Mouse (Mus musculus) right cerebral cortex, postnatal 14 days (tissue): ENCODE measurements around the gene Ltbp4.
A peak's percentile ranks its signal among the peaks of the same experiment; 100 is the strongest.

Experiments used
- DNase-seq: peaks from one replicate; pipeline ENCODE4 v3.0.0; 2022

Ltbp4 gene

GRCm38 (mm10) chr7:27326101-27326880 lies 11.2 kb downstream of the Ltbp4 start:
- DNase-seq = no peak

- no peak for DNase-seq
Observed at GRCm38 (mm10) chr7:27325697-27326096, 11.8 kb downstream of the Ltbp4 start.

GRCm38 (mm10) chr7:27324928-27325327 lies 12.6 kb downstream of the Ltbp4 start:
- DNase-seq = no peak

- no peak for DNase-seq
Observed at GRCm38 (mm10) chr7:27324161-27324560, 13.3 kb downstream of the Ltbp4 start.

- DNase-seq = no peak
Observed at GRCm38 (mm10) chr7:27323001-27323400, 14.5 kb downstream of the Ltbp4 start.

- DNase-seq = no peak
Observed at GRCm38 (mm10) chr7:27322291-27322690, 15.2 kb downstream of the Ltbp4 start.

- no peak for DNase-seq
Observed at GRCm38 (mm10) chr7:27319411-27319810, 18.1 kb downstream of the Ltbp4 start.

GRCm38 (mm10) chr7:27315958-27316357 lies 21.5 kb downstream of the Ltbp4 start:
- DNase-seq = no peak

- no peak for DNase-seq
Observed at GRCm38 (mm10) chr7:27314393-27314792, 23.1 kb downstream of the Ltbp4 start.

GRCm38 (mm10) chr7:27311651-27312284 lies 25.7 kb downstream of the Ltbp4 start:
- no peak for DNase-seq

GRCm38 (mm10) chr7:27310996-27311535 lies 26.4 kb downstream of the Ltbp4 start:
- no peak for DNase-seq

GRCm38 (mm10) chr7:27310306-27310705 lies 27.2 kb downstream of the Ltbp4 start:
- DNase-seq = no peak

GRCm38 (mm10) chr7:27309832-27310231 lies 27.7 kb downstream of the Ltbp4 start:
- no peak for DNase-seq

GRCm38 (mm10) chr7:27308821-27309549 lies 28.5 kb downstream of the Ltbp4 start:
- DNase-seq = no peak

GRCm38 (mm10) chr7:27307551-27307950 lies 29.9 kb downstream of the Ltbp4 start:
- no peak for DNase-seq

GRCm38 (mm10) chr7:27306161-27307160 lies 31.0 kb downstream of the Ltbp4 start:
- DNase-seq = no peak

- DNase-seq = no peak
Observed at GRCm38 (mm10) chr7:27305091-27305730, 32.3 kb downstream of the Ltbp4 start.

- peak; percentile 76 for DNase-seq
Observed at GRCm38 (mm10) chr7:27302172-27302571, 35.3 kb downstream of the Ltbp4 start.

- DNase-seq = no peak
Observed at GRCm38 (mm10) chr7:27300801-27301200, 36.7 kb downstream of the Ltbp4 start.

- DNase-seq = no peak
Observed at GRCm38 (mm10) chr7:27300351-27300750, 37.1 kb downstream of the Ltbp4 start.

GRCm38 (mm10) chr7:27298816-27299215 lies 38.7 kb downstream of the Ltbp4 start:
- no peak for DNase-seq
